Mouse (Mus musculus) E14TG2a.4 (cell line): ENCODE results near the gene Tmem132a.

Experiments
- CTCF ChIP-seq: conservative IDR thresholded peaks from 2 replicates; pipeline ENCODE4 v1.5.1; 2014; ENCODE audit warnings: low read length
- POU5F1 ChIP-seq: IDR thresholded peaks from 2 replicates; pipeline ENCODE4 v1.6.1; 2014; ENCODE audit warnings: low read length, borderline replicate concordance

- TF ChIP-seq CTCF = no peak
- TF ChIP-seq POU5F1 = no peak
Measured at GRCm38 (mm10) chr19:10869241-10869885, 377 bp downstream of the Tmem132a start.
